Mouse (Mus musculus): ENCODE data around the gene Syt14.

The Syt14 gene

DNA sequence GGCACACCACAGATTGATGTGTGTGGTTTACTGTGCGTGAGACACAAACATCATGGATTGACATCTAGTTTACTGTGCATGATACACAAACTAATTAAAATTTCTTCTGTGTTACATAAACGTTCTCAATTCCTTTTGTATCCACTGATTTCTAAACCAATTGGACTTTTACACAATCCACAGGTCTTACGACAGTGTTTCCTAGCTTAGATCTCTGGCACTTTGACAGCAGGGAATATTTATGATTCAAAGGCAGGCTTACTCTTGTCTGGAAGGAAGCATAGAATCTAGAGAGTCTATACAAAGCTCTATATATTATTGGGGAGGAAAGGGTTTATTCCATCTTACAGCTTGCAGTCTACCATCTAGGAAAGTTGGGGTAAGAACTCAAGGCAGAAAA lies 171.1 kb downstream of the Syt14 start:
- DNase-seq (ENCODE audit: low spot score) = no peak

DNA sequence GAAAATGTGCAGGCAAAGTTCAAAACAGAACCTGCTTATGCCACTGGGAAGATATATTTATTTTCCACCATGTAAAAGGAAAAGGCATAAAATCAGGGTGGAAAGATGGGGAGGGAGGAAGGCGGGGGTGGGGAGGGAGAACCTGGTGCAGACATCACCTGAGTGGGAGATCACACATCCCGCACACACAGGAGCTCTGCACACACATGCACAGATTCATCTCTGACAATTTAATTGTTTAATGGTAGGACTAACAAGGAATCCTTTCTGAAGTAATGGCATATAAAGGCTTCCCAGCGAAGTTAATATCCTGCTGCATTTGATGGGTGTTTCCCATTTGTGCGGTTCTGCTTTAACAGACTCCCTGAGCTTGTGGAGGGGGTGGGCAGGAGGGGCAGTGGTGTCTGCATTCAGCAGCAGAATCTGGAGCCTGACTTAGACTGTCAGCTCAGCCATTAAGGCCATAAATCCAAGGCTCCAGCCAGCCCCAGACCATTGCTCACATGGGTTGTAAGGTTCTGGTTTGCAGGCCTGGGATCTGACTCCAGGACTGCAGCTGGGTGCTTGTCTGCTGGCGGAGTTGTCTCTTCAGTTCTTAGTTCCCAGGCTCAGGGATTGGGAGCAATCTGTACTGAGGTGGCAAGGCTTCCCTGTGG lies 174.1 kb downstream of the Syt14 start:
- DNase-seq (ENCODE audit: low spot score) = peak; percentile 73

DNA sequence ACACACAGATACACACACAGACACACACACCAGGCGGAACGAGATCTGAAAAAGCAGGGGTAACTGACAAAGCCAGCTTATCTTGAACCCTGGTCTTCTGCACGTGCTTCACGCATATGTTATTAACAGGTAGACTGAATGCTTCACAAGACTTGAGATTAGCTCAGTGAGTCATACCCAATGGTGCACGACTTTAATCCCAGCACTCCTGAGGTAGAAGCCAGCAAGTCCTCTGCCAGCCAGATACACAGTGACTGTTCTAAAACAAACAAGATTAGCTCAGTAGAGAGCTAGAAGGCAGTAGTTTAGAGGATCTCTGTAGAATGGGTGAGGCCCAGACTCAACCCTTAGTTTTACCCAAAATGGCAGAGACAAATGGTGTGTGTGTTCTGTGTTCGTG lies 175.3 kb downstream of the Syt14 start:
- peak; percentile 15 for DNase-seq (ENCODE audit: low spot score)

DNA sequence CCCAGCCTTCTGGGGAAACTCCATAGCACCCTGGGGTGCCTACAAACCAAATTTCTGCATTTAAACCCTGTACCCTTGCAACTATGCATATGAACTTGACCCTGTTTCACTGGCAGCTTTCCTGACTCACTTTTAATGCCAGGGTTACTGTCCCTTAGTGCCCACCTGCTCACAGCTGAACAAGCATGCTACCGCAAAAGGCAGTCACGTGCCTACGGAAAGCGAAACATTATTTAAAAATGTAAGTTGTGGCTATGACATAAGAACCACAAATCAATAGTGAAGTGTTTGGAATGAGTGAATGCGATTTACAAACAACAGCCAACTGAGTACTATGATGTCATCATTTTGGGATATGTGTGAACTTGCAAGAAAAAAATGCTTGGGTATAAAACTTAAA lies 178.0 kb downstream of the Syt14 start:
- no peak for DNase-seq (ENCODE audit: low spot score)

DNA sequence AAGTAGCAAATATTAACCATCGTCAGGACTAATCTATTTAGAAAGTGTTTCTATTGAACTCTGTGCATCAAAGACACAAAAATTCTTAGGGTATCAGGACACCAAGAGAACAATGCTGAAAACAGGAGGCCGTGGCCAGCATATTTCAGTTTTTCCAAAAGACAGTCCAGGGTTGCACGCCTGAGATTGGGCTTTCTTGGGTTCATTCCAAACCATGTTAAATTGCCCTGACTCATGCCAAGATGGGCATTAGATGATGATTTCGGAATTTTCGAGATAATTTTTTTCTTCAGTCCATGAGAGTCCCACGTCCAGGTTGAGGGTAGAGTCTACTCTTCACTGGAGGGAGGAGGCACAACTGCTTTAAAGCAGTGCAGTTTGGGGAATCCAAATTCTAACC lies 178.6 kb downstream of the Syt14 start:
- DNase-seq (ENCODE audit: low spot score) = peak; percentile 54

DNA sequence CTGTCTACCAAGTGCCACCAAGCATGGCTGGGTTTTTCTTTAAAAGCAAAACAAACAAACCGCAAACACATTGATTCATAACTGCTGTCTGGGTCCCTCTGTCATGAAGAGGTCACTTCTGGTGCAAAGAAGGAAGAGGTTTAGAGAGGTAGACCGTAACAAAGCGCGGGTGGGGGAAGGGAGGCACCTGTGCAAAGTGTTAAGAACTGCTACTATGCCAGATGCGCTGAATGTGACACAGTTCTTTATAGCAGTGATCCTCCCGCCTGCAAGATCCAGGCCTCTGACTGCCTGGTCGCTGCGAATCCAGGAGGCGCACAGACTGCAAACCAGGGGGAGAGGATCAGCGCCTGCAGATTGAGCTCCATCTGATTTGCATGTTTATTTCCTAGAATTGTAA lies 179.2 kb downstream of the Syt14 start:
- DNase-seq (ENCODE audit: low spot score) = peak; percentile 58

DNA sequence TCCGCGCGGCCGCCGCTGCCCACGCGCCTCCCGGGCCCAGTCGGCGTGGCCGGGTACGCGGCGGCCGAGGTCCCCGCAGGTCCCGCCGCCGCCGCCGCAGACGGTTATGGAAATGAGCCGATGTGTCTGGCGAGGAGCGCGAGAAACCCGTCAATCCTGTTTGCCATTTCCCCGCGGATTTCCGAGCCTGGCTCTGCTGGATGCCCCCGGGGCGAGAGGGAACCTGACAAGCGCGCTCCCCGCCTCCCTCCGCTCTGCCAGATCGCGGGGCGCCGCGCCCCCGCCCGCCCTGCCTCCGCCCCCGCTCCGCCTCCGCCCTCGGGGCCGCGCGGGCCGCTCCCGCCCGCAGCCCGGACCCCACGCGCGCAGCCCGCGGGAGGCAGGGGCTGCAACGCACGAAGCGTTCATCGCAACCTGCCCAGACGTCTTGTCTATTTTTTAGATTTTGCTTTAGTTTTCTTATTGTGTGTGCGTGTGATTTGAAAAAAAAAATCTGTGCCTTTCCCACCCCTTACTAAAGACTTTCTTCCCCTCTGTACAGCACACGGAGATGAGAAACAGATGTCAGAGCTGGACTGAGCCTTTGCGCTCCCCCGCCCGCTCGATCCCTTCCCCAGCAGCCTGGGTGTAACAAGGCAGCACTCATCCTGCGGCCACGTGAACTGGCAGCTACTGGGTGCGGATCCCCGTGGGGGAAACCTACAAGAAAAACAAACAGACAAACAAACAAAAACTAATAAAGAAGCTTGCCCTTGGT lies 179.9 kb downstream of the Syt14 start, which contains the start of gene Sertad4:
Gene Sertad4, minus strand, starts transcription at position 283 of the 757 bp plus-strand sequence.
- peak; percentile 72 for DNase-seq (ENCODE audit: low spot score)

DNA sequence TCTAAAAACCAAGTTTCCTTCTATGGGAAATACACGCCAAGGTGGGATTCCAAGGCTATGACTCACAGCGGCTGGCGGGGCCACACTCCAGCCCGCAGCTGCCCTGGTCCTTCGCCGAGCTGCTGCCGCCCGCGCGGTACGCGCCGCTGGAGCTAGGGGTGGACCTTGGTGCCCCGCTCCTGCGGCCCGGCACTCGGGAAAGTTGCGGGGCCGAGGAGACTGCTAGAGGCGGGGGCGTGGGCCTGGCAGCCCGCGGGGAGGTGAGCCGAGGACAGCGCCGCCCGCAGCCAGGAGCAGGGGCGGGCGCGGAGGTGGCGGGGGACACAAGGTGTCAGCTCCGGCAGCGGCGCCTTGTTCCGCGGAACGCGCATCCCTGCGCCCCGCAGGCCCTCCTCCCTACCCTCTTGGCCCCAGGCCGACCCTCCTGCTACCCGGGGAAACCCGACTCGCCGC lies 180.7 kb downstream of the Syt14 start:
- peak; percentile 70 for DNase-seq (ENCODE audit: low spot score)

DNA sequence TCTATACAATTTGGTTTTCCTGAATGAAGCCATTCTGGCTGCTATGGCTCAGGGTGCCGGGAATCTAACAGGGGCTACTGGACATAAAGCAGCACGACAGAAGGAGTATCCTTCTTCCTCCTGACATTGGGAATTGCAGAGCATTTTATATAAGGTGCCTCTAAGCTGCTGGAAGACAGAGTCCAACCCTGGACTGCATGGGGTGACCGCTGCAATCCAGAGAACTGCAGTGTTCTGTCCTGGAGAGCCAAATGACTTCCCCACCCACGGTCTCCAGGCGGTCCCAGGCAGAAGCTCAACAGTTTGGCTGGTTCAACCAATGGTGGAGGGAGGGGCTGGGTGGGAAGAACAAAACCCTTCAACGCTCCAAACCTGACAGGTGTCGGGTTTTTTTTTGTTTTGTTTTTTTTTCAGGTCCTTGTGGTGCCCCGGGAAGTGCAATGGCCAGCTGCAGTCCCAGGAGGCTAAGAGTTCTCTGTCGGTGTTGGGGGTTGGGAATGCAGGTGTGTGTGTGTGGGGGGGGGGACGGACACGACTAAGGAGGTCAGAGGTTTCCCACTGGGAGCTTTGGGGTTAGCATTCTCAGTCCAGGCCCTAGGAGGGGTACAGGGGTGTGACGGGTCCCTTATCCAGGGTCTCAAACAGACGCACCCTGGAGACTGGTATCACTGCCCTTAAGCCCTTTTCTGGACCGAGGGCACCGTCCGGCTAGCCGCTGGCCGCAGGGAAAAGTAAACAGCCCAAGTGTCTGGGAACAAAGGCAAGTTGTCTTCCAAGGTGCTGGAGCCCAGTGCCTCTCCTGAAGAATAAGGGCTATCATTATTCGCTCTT lies 181.4 kb downstream of the Syt14 start:
- no peak for DNase-seq (ENCODE audit: low spot score)

DNA sequence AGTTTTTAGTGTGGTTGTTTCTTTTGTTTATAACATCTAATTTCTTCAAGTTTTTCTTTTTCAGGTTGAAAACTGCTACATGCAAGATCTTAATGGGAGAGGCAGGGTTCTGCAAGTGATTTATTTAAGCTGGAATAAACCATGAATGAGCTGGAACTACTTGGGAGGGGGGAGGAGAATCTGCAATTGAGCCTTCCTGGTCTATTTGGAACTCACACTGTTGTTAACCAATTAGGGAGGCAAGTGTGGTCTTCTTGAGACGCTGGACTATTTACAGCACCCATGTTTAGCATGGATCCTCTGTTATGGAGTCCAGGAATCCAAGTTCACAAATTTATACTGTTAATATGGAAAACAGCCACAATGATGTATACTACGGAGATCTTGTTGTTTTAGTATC lies 182.1 kb downstream of the Syt14 start:
- DNase-seq (ENCODE audit: low spot score) = no peak

DNA sequence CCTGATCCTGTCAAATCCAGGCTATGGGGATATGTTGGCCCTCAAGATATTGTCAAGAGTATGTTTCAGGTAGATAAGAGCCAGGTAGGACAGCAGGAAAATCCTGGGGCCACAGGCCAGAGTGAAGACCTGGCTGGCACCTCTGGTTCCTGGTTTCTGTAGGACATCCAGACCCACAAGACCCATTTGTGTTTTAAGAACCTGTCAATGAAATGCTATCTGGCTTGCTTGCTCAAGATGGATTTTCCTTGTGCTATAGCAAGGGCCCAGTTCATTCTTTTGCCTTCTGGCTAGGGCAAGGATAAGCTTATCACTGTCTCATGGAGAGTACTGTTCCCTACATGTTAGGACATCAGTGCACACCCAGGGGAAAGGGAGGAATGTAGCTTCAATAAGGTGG lies 183.5 kb downstream of the Syt14 start:
- no peak for DNase-seq (ENCODE audit: low spot score)

DNA sequence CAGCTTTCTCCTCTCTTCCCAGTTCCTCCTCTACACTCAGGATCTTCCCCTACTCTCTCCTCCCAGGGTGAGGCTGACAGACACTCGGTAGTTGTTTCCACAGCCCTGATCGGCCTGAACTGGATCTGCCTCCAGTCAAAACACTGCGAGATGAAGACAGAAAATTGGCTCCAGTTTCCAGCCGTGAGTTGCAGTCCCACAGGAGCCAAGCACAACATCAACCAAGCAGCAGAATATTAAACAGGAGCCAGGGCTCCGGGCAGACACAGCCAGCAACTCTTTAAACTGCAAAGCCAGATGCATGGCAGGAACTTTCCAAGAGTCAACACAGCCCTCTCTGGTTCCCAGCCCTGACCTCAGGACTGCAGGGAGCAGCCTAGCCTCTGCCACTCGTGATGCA lies 183.9 kb downstream of the Syt14 start:
- DNase-seq (ENCODE audit: low spot score) = peak; percentile 74

DNA sequence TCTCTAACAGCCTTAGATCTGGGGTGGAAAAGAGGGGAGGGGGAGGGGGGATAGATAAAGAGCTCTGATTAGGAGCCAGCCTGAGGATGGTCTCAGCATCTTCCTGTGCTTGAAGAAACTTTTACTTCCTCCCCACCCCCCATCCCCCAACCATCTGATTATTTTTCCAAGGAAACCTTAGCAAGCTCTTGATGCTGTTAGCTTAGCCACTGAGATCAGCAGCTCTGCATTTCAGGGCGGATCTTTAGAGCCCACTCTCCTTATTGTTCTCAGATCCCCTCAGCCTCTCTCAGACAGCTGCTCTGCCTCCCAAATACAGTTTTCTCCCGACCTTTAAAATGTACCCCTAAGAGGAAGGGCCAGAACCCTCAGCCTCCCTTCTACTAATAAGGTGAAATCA lies 184.4 kb downstream of the Syt14 start:
- no peak for DNase-seq (ENCODE audit: low spot score)

DNA sequence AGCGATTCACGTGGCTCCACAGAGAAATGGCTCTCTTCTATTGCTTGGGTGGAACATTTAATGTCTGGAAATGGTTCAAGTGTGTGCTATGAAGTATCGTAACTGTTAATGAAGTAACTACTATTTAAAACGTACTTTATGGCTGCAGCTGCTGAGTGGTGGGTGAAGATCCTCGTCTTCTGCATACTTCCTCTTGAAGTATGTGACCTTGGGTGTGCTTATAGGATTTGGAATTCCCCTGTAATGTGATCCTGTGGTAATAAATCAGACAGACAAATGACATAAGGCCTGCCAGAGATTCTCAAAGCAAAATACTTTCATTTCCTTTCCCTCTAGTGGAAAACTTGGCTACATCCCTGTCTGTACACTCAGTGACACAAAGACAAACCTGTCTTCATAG lies 186.0 kb downstream of the Syt14 start:
- DNase-seq (ENCODE audit: low spot score) = no peak

DNA sequence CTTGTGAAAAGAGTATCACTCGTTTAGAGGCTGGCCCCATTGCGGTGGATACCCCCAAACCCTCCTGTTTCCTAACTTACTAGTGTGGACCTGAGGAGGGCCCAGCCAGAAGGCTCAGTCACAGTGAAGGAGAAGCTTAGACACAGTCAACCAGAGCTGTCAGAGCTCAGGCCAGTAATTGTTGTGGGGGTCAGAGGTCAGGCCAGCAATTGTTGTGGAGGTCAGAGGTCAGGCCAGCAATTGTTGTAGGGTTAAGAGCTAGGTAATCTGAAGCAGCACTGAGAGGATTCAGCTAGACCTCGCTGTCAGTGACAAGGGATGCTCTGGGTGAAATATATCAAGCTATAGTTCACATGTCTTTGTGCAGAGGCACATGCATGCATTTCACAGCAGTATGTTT lies 188.3 kb downstream of the Syt14 start:
- no peak for DNase-seq (ENCODE audit: low spot score)
